Mouse (Mus musculus) adipocyte (in vitro differentiated cells): ENCODE measurements around the gene Ccdc127.

Experiments used
- DNase-seq: peaks from one replicate; pipeline ENCODE4 v3.0.0-alpha.2; 2016; ENCODE audit warnings: low spot score

Gene Ccdc127

DNA sequence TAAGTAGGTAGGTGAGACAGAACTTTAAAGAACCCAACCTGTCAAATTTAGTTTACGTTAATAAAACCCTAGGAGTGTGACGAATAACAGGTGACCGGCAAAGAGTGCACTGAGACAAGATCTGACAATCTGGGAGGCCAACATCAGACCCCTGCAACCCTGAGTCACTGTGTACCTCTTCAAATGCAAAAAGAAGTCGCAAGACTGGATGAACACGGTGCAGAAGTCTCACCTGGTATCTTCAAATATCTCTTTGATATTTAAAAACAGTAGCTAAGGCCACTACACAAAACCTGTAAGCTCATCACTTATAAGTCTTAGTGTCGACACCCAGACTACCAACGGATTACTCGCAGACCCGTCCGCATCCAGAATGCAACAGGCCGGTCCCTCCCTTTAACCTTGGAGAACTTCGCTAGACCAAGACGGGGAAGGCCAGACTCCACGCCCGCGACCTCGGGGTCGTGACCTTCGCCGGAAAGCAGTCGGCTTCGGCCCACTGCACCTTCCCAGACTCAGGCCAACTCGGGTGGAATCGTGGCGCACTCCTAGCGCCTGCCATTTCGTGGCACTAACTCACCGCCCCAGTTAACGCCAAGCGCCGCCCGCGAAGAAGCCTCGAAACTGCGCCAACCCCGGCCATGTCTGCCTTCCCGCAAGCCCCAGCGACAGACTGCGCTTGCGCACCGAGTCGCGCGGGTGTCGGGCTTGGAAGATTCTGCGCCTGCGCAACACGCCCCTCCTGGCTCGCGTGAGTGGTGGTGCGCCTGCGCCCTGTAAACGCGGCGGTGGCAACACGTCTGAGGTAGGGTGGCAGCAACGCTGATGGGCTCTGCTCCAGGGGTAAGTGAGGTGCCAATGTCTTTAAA lies at the start of gene Ccdc127, which contains the start of gene Sdha:
Gene Ccdc127, plus strand, starts transcription at position 744 of the 869 bp plus-strand sequence.
Gene Sdha, minus strand, starts transcription at position 715 of the 869 bp plus-strand sequence.
- DNase-seq = peak; percentile 98

DNA sequence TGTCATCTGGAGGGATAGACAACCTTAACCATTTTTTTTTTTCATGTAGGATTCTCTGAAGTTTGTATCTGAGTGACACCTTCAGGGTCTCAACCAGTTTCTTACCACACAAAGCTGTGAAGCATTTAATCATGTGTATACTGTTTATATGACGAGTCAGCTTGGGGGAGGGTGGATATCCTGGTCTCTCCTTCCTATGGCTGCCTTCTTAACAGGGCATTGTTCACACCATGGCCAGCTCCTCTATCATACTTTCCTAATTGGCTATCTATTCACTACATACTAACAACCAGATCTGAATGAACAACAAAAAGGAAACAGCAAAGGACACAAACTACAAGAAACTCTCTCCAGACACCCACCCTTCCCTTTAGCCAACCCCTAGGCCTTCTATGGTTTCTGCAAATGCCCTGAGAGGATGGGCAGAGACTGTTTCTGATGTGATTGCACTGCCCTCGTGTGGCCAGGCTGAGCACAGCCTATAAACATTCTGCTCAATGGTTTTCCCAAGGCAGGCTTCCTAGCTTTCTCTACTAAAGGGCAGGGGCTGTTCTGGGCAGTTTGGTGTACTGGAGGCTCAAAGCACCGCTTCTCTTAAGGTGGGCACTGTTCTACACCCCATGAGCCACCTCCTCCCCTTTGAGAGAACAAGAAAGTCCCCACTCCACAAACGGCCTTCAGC lies 49.0 kb upstream of the Ccdc127 start:
- DNase-seq = peak; percentile 78

DNA sequence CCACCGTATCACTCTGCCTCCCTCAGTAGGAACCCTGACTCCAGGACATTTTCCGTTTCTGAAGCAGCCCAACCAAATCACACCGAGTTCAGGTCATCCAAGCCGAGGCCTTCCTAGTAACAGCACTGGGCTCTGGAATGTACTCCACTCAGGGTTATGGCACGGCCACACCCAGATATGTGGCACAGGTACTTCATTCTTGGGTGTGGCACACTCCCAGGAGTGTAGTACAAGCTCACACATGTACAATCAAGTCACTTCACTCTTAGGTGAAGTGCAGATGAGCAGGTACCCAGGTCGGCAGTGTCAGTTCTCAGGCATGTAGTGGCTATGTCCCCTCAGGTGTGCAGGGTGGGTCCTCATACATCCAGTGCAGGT lies 48.5 kb upstream of the Ccdc127 start:
- DNase-seq = no peak

DNA sequence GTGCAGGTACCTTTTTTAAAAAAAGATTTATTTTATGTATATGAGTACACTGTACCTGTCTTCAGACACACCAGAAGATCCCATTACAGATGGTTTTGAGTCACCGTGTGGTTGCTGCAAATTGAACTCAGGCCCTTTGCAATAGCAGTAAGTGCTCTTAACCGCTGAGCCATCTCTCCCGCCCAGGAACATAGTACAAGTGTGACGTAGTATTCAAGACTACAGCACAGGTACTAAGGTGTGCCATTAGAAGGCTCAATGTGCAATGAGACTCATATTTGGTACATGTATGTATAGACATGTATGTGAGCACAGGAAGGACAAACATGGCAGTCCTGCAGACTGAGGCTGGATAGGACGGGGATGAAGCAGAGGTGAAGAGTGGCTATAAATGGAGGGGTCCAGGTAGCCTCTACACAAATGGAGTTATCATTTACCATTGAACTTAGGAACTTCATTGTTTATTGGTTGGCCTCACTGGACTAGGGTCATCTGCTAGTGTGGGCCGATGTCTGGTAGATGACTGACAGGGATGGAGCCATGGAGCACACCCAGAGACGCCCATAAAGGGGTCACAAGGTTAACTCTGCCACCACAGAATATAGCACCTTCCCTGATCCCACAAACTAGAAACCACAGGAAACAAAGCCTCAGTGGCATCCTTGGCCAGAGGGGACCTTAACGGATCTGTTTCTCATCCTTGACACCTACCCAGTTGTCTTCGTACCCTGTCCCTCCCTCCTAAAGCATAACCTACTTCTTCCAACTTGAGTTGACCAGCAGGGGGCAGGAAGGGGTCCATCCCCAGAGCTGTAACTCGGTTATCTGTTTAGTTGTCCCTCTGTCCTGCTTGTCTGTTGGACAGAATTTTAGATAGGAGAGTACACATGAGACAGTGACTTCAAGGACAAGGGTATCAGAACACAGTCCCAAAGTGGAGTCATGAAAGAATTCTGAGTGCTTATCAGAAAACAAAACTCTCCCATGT lies 47.8 kb upstream of the Ccdc127 start:
- DNase-seq = no peak

DNA sequence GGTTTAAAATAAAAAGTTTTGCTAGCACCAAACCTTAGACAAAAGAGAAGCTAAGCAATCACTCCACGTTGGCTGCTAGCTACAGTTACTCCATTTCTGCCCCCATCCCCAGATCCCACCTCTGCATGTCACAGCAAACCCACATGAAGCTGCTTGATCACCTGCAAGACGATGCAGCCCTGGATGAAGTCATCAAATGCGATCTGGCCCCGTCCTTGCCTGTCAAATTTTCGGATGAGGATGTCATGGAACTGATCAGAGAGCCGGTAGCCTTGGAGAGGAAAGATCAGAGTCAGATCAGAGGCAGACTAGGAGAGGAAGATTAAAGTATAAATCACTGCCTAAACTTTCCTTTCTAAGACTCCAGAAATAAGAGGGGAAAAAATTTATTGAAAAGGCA lies 44.7 kb upstream of the Ccdc127 start:
- no peak for DNase-seq

DNA sequence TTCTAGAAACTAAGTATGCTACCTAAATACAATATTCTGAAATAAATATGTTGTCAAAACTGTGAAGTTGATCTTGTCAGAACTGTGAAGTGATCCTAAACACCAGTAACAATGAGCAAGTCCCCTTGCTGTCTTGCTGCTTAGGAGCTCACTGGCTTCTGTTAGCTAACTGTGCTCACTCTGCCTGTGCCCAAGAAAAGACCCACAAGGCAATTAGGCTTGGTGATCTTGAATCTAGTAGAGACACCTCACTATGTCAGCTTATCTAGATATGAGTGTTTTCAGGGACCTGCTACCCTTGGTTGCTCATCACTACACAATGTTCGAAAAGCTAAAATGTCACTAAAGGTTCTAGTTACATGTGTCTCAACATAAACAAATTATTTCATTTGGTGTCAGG lies 44.3 kb upstream of the Ccdc127 start:
- DNase-seq = no peak

DNA sequence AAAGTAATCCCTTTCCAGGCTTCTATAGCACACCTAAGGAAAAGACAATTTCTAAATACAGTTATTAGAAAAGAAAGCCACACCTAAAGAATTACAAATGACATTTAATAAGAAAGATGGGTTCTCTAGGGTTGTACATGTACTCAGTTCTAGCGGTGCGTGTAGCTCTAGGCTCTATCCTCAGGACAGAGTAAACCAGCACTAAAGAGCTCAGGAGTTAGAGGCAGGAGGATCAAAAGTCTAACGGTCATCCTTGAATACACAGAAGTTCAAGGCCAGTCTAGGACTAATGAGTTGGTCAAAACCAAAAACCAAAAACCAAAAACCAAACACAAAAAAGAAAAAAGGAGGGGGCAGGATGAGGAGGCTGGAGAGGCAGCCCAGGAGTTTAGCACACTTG lies 35.5 kb upstream of the Ccdc127 start:
- DNase-seq = no peak

DNA sequence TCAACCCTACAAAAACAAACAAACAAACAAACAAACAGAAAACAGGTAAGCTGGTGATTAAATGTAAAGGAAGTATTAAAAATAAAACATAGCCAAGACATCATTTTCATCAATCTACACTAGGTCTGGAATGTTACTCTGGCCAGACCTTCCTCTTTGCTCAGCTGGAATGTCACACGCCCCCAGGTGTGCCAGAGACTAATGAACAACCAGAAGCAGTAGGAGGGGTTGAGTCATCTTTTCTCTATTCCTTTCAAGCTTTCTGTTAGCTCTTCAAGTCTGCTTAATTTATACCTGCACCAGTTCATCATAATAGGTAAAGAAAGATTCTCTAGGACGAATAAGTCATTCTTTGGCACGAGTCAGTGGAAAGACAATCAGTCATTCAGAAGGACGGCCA lies 33.7 kb upstream of the Ccdc127 start:
- no peak for DNase-seq

DNA sequence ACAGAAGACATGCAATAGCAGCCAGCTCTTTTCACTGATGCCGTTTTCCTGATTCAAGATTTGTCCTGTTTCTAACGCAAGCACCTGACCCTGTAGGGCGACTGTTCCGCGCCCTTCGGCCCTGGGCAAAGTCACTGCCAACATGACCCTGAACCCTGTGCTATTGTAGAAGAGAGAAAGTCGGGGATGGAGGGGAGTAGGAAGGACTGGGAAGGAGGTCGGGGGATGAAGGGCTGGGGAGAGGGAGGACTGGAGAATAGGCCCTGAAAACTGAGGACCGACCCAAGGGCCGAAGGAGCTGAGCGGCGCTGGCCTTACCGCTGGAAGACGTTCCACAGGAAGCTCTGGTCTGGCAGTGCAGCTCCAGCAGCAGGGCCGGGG lies 33.3 kb upstream of the Ccdc127 start:
- DNase-seq = no peak

DNA sequence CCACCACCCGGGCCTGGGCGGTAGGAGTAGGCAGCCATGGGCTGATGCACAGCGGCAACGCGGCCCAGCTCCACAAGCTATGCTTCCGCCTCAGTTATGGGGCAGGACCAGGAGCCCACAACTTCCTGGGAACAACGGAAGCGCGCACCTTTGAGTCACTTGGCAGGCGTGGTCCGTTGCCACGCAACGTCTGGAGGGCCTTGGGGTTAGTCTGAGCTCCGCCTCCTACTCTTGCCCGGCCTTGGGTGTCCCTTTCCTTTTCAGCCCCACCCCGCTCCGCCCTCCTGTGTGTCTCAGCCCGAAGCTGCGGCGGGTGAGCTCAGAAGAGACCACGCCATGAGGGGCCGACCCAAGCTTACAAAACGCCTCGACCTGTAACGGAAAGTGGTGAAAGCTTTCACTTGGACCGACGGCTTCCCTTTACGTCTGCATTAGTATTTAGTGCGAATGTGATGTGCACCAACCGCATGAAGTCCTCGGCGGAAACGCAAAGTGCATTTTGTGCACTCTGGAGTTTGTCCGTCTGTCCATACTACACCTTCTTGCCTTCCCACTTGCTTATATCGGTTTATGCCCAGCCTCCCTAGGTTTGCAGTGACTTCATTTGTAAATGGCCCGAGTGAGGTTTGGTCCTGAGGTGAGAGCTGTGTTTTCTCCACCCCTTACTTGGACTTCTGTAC lies 32.8 kb upstream of the Ccdc127 start, which contains the start of gene Pdcd6:
Gene Pdcd6, minus strand, starts transcription at position 411 of the 680 bp plus-strand sequence.
- DNase-seq = peak; percentile 98

DNA sequence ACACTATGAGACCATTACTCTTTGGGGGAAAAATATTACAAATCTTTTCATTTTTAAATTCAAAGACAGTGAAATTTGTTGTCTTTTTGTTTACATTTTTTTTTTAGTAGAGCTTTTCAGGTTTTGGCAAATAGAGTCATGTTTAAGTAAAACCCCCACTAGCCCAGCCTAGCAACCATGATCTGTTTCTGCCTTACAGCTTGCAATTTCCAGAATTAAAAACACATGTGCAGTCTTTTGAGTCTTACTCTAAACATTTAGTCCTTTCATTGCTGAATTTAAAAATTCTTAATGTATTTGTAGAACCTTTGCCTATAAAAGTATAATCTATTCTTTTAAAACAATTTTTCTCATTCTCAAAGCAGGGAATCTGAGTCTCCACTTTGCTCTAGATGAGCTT lies 20.8 kb upstream of the Ccdc127 start:
- no peak for DNase-seq

DNA sequence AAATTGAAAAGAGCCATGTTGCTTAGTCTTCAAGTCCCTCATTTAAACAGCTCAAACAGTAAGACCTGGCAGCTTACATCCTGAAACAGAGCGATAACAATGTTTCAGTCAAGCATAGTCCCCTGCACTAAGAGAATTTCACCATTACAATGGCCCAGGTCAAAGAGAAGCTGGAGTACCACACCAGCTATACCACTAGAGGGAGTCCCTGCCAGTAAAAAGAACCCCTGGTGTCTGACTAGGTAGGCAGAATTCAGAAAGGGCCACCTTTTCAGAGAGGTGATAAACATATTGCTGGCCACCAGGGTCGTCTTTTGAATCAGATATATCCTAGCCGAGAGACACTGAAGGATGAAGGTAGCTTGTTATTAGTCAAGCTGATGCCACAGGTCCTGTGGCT lies 9.1 kb upstream of the Ccdc127 start:
- peak; percentile 65 for DNase-seq

DNA sequence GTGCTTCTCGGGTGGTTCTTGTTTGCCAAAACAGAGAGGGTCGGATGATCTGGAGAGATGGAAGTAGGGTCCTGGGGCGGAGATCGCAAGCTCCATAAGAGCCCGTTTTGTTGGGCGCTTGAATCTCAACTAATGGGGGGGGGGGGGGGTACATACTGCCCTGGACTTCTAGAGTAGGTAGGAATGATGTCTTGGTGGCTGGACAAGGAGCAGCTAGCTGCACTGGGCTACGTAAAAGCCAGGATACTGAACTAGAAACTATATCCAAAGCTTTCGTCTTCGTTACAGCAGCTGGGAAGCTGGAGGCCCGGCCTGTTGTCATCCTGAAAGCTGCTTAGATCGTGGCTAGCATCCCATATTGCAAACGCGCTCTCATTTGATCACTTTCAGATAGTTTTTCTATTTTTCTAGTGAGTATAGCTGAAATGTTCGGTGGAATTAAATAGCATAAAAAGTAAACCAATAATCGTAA lies 362 bp downstream of the Ccdc127 start:
- no peak for DNase-seq

DNA sequence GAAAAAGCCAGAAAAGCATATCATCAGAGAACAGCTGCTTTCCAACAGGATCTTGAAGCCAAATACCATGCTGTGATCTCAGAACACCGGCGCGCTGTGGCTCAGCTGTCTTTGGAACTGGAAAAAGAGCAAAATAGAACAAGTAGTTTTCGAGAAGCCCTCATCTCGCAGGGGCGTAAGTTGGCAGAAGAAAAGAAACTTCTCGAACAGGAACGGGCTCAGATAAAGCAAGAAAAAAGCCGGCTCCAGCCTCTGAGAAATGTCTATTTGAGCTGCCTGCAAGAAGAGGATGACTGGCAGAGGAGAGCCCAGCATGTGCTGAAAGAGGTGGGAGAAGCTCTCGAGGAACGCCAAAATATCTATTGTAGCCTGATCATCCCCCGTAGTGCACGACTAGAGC lies 6.4 kb downstream of the Ccdc127 start:
- DNase-seq = no peak

DNA sequence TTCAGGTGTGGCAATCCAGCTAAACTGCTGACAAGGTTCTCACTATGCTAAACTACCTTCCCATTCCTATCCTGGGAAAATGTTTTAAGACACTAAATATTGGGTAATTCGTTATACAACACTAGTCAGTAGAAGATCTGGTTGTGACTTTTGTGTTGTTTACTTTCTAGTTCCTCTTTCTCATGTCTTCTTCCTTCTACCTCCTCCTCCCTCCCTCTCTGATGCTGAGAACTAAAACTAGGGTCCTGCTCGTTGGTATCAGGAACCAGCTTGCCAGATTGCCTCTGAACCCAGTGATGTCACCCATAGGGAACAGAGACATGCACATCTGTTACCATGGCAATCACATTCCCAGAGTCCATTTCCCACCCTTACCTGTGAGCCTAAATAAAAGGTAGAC lies 12.1 kb downstream of the Ccdc127 start:
- no peak for DNase-seq

DNA sequence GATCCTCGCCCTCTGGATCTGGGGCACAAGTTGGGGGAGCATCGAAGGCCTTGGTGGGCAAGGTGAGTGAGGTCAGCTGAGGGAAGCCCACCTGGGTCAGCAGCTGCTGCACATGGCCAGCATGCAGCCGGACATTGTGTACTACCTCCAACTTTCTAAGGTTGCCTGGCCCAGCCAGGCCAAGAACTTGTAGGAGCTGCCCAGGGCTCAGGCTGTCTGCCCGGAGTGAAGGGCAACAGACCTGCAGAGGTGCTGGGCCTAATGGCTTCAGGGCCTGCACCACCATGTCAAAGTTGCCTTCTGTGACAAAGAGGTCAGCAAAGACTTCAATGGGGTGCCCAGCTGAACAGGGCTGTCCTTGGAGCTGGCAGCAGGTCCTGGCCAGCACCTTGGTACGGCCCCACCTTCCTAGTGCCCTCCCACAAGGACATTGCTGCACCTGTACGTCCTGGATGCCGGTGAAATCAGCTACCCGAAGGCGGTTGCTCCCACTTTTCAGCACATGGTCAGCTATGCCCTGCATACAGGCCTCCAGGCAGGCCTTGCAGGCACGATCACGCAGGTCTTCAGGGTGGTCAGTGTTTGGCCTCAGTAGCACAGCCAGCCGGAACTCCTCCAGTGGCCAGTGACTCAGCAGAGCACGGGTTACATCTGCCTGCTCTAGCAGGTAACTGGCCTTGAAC lies 13.2 kb downstream of the Ccdc127 start:
- no peak for DNase-seq

DNA sequence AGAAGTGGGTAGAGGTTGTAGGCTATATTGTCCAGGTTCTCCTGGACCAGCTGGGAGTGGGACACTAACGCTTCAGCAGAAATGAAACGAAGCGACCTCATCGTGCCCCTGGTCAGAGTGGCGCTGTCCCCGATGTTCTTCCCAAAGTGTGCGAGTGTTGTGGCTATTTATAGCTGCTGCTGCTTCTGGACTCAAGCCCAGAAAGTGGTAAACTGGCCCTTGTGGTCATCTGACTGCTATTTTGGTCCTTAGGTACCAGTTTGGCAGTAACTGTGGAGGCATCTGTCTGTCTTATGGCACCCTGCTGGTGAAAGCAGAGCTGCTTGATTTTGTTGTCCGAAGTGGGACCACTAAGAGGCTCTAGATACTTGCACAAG lies 13.7 kb downstream of the Ccdc127 start, which contains the start of gene Lrrc14b:
Gene Lrrc14b, minus strand, starts transcription at position 147 of the 377 bp plus-strand sequence.
- peak; percentile 86 for DNase-seq

DNA sequence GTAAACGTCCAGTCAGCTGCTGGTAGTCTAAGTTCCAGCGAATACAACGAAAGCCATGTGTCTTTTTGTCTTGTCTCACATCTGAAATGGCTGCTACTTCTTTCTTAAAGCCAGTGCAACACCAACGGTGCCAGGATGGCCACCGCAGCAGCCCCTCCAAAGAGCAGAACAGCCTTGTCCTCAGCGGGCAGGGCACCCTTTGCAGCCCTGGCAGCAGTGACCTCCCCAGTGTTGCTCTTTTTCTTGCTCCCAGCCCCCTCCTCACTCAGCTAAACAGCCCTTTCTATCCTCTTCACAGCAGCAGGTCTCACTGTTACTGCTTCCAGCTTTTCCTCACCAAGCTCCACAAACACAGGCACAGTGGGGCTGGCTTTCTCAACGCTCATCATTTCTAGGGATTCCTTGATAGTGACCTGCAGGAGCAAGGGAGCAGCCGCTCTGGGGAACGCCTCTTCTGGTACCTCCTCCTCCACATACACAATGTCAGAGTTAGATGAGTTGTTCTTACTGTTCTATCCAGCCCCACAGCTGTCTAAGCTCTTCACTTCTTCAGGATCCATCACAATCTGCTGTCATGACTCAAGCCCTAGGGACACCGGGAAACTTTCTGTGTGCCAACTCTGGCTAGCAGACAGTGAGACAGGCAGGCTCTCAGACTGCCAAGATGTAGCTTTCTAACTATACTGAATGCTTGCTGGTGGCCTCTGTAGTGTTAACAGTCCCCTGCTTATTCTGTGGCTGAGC lies 31.6 kb downstream of the Ccdc127 start:
- peak; percentile 67 for DNase-seq

DNA sequence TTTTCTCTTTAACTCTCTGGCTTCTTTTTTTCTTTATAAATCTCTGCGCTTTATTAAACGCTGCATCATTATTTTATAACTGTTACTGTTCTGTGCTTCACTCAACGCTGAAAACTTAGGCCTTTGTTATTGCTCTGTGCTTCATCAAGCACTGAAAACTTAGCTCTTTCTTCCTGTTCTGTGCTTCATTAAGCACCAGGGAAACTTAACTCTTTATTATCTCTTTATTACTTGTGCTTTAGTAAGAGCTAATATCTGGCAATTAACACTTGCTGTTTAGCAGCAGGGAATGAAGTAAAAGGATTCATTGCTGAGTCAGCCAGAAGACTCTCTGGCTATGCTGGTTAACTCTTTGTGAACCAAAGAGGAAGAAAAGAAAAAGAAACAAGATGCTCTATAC lies 32.2 kb downstream of the Ccdc127 start:
- DNase-seq = no peak

DNA sequence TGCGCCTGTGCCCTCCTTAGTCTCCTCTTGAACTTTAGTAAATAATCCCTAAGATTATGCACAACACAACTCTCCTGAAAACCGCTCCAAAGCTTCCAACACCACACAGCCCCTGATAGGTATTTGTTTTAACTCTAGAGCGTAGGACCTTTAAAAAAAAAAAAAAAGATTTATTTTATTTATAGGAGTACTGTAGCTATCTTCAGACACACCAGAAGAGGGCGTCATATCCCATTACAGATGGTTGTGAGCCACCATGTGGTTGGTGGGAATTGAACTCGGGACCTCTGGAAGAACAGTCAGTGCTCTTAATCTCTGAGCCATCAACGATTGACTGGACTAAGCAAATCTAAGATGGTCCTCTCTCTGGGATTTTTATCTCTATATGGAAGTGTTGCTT lies 39.6 kb downstream of the Ccdc127 start:
- no peak for DNase-seq
